16 mouse cellular contexts compared by ENCODE assay signal in the genomic region with DNA sequence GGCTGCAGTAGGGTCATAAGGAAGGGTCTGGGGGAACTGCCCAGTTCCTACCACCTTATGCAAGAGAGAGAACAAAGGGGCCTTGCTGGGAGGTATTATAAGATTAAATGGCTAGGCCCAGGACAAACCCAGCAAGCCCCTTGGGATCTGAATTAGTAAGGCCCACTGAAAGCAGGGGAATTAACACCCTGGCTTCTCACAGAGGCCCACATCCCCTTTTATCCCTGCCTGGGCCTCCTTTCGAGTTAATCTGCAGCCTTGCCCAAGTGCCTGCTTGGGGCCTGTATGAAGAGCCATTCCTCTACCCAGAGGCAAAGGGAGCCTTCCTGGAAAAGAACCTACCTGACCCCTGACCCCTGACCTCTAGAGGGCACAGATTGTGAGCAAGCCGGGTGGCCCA.
A peak's percentile ranks its signal among the peaks of the same experiment; 100 is the strongest.
DNase-seq lines count a peak whose midpoint lies in the region; ATAC-seq lines count a peak whose summit lies in the region.
"Had no signal": no experiment of that assay in that cellular context is flagged by ENCODE, and none has a peak within 500 bp of the region (broad histone marks: within the 10 kb centered on the region; RNA-seq: fewer than 3 reads in every experiment).

No protein-coding gene starts in this region.

- DNase-seq in hindbrain, embryonic 10.5 days (ENCODE audit: low spot score) = no peak
- no peak for DNase-seq in hindbrain, embryonic 14.5 days (ENCODE audit: low spot score)
- DNase-seq in midbrain, embryonic 14.5 days = peak; percentile 53
- no peak for DNase-seq in ovary, adult 18-20 months (ENCODE audit: low spot score)
- no peak for DNase-seq in frontal cortex, adult 2 months (ENCODE audit: extremely low spot score in 1 of 2, low spot score in 1 of 2)
- DNase-seq: adrenal gland, postnatal 36 days; B cell, adult 2 months; cerebellum, adult 8-10 months; heart, postnatal 14 days; kidney, adult 9 months; liver; thymus, adult 18-20 months had no signal

- 27% methylated on average over 2 of the region's 2 CpGs for WGBS in hindbrain, embryonic 10.5 days
- 25% methylated on average over 2 of the region's 2 CpGs for WGBS in hindbrain, embryonic 14.5 days
- WGBS in midbrain, embryonic 12.5 days = 7% methylated on average over 2 of the region's 2 CpGs
- 10% methylated on average over 2 of the region's 2 CpGs for WGBS in midbrain, embryonic 15.5 days
- WGBS in midbrain, embryonic 14.5 days = 11% methylated on average over 2 of the region's 2 CpGs

- H3K36me3 ChIP-seq in hindbrain, embryonic 10.5 days = no peaks in the 10 kb centered on the region
- no peaks in the 10 kb centered on the region for H3K36me3 ChIP-seq in hindbrain, embryonic 14.5 days (replicated peaks; ENCODE audit: control insufficient read depth, insufficient read depth)
- no peaks in the 10 kb centered on the region for H3K36me3 ChIP-seq in midbrain, embryonic 12.5 days
- H3K36me3 ChIP-seq in midbrain, embryonic 15.5 days (replicated peaks) = no peaks in the 10 kb centered on the region
- H3K36me3 ChIP-seq in midbrain, embryonic 14.5 days (ENCODE audit: control insufficient read depth, insufficient read depth, low read length) = no peaks in the 10 kb centered on the region
- H3K36me3 ChIP-seq: heart, embryonic 12.5 days had no signal

- H3K27me3 ChIP-seq in hindbrain, embryonic 10.5 days (ENCODE audit: insufficient read depth, poor library complexity, severe bottlenecking) = peaks cover 47% of the 10 kb centered on the region
- no peaks in the 10 kb centered on the region for H3K27me3 ChIP-seq in hindbrain, embryonic 14.5 days (ENCODE audit: control insufficient read depth, insufficient read depth, low read length)
- peaks cover 36% of the 10 kb centered on the region for H3K27me3 ChIP-seq in midbrain, embryonic 12.5 days
- H3K27me3 ChIP-seq in midbrain, embryonic 15.5 days (replicated peaks) = no peaks in the 10 kb centered on the region
- no peaks in the 10 kb centered on the region for H3K27me3 ChIP-seq in midbrain, embryonic 14.5 days (ENCODE audit: control insufficient read depth, insufficient read depth, low read length)
- H3K27me3 ChIP-seq: heart, embryonic 12.5 days had no signal

- 0 out of 2 replicates have a peak overlapping the region, but pooled peaks have one; percentile 17 for H3K27ac ChIP-seq in hindbrain, embryonic 10.5 days
- no peak overlapping the region for H3K27ac ChIP-seq in hindbrain, embryonic 14.5 days
- H3K27ac ChIP-seq in midbrain, embryonic 12.5 days (replicated peaks) = 0 out of 2 replicates have a peak overlapping the region, but pooled peaks have one; percentile 39
- H3K27ac ChIP-seq in midbrain, embryonic 15.5 days = no peak overlapping the region
- no peak overlapping the region for H3K27ac ChIP-seq in midbrain, embryonic 14.5 days (replicated peaks; ENCODE audit: low read depth, low read length)

- no peaks in the 10 kb centered on the region for H3K9me3 ChIP-seq in hindbrain, embryonic 10.5 days
- H3K9me3 ChIP-seq in hindbrain, embryonic 14.5 days (ENCODE audit: control insufficient read depth, low read length) = no peaks in the 10 kb centered on the region
- H3K9me3 ChIP-seq in midbrain, embryonic 12.5 days = no peaks in the 10 kb centered on the region
- H3K9me3 ChIP-seq in midbrain, embryonic 15.5 days = no peaks in the 10 kb centered on the region
- H3K9me3 ChIP-seq in midbrain, embryonic 14.5 days (ENCODE audit: control insufficient read depth, low read length) = no peaks in the 10 kb centered on the region
- H3K9me3 ChIP-seq: heart, embryonic 12.5 days had no signal

- no peak overlapping the region for H3K9ac ChIP-seq in hindbrain, embryonic 14.5 days
- H3K9ac ChIP-seq in midbrain, embryonic 12.5 days (replicated peaks) = no peak overlapping the region
- no peak overlapping the region for H3K9ac ChIP-seq in midbrain, embryonic 15.5 days
- no peak overlapping the region for H3K9ac ChIP-seq in midbrain, embryonic 14.5 days (replicated peaks; ENCODE audit: low read length)
- H3K9ac ChIP-seq: heart, embryonic 12.5 days had no signal

- peaks cover 69% of the 10 kb centered on the region for H3K4me1 ChIP-seq in hindbrain, embryonic 10.5 days (replicated peaks)
- peaks cover 4% of the 10 kb centered on the region; the same call in 1 of the 2 replicates for H3K4me1 ChIP-seq in hindbrain, embryonic 14.5 days (replicated peaks; ENCODE audit: control insufficient read depth, insufficient read depth, low read length)
- peaks cover 37% of the 10 kb centered on the region for H3K4me1 ChIP-seq in midbrain, embryonic 12.5 days
- H3K4me1 ChIP-seq in midbrain, embryonic 15.5 days = 0 out of 2 replicates have a peak, but pooled peaks cover 8% of the 10 kb centered on the region
- H3K4me1 ChIP-seq in midbrain, embryonic 14.5 days (ENCODE audit: control insufficient read depth, insufficient read depth, low read length) = peaks cover 10% of the 10 kb centered on the region

- no peak overlapping the region for H3K4me3 ChIP-seq in hindbrain, embryonic 10.5 days
- H3K4me3 ChIP-seq in hindbrain, embryonic 14.5 days (replicated peaks; ENCODE audit: low read length) = no peak overlapping the region
- H3K4me3 ChIP-seq in midbrain, embryonic 12.5 days = no peak overlapping the region
- H3K4me3 ChIP-seq in midbrain, embryonic 15.5 days = no peak overlapping the region
- H3K4me3 ChIP-seq in midbrain, embryonic 14.5 days (replicated peaks; ENCODE audit: low read depth, low read length) = no peak overlapping the region
- H3K4me3 ChIP-seq: heart, embryonic 12.5 days had no signal

- H3K4me2 ChIP-seq in hindbrain, embryonic 14.5 days (replicated peaks) = no peak overlapping the region
- H3K4me2 ChIP-seq in midbrain, embryonic 12.5 days (replicated peaks) = no peak overlapping the region
- H3K4me2 ChIP-seq in midbrain, embryonic 15.5 days = no peak overlapping the region
- no peak overlapping the region for H3K4me2 ChIP-seq in midbrain, embryonic 14.5 days (ENCODE audit: low read length)
- H3K4me2 ChIP-seq: heart, embryonic 12.5 days had no signal

- ATAC-seq in hindbrain, embryonic 14.5 days (ENCODE audit: low FRiP score) = no peak
- ATAC-seq in midbrain, embryonic 12.5 days (ENCODE audit: low FRiP score, low read depth) = no peak
- ATAC-seq in midbrain, embryonic 15.5 days (replicated peaks) = no peak
- ATAC-seq in midbrain, embryonic 14.5 days (ENCODE audit: low FRiP score, low TSS enrichment) = no peak
- ATAC-seq: lung, postnatal 0 days had no signal

Comparison
In these comparisons a context has a peak if more than half of its experiments do, and no peak if none do; other contexts are left out.
1. H3K27ac ChIP-seq: peak in hindbrain, embryonic 10.5 days (single experiment) and midbrain, embryonic 12.5 days (single experiment); none in hindbrain, embryonic 14.5 days (single experiment), midbrain, embryonic 15.5 days (single experiment) and midbrain, embryonic 14.5 days (single experiment).